Mouse (Mus musculus) megakaryocyte-erythroid progenitor cell, adult 5-6 weeks (primary cell): ENCODE measurements around the gene Zfp710. TPM values are rescaled to one million over a fixed set of nuclear protein-coding genes. Genes with fewer than 3 reads are reported as not detected.
A peak's percentile ranks its signal among the peaks of the same experiment; 100 is the strongest.

ENCODE experiments used
- ATAC-seq: replicated peaks from 2 replicates; pipeline ENCODE4 v1.8.0; 2016; ENCODE audit warnings: mild to moderate bottlenecking, inconsistent platforms; ENCODE audit not compliant: severe bottlenecking, poor library complexity, low FRiP score, low TSS enrichment
- total RNA-seq, 2 experiments: library from RNA; stranded (forward) in 1 of 2; stranded (reverse) in 1 of 2; fragments of 200-1000, 215-1000 nt in 1 of 2; fragments of >200 nt in 1 of 2; fragmentation: Nextera tagmentation in 1 of 2; gene quantifications; 2 replicates each; pipeline ENCODE4 v1.2.3; 2014 to 2017

Gene Zfp710
- total RNA-seq, 2 experiments from 2014 or later, result 6.2 to 7.1 TPM

- ATAC-seq, result no peak
Measured at GRCm38 (mm10) chr7:80073506-80073905, 48.9 kb downstream of the Zfp710 start.

- peak; percentile 91 for ATAC-seq
Measured at GRCm38 (mm10) chr7:80074921-80075441, 50.4 kb downstream of the Zfp710 start.

GRCm38 (mm10) chr7:80075946-80076583, 51.5 kb downstream of the Zfp710 start:
- no peak for ATAC-seq

GRCm38 (mm10) chr7:80076961-80077716, 52.5 kb downstream of the Zfp710 start:
- no peak for ATAC-seq

- no peak for ATAC-seq
Measured at GRCm38 (mm10) chr7:80077801-80078200, 53.2 kb downstream of the Zfp710 start.

- peak; percentile 27; the same call in 1 of the 2 replicates for ATAC-seq
Measured at GRCm38 (mm10) chr7:80078792-80079301, 54.2 kb downstream of the Zfp710 start.

- no peak for ATAC-seq
Measured at GRCm38 (mm10) chr7:80081586-80082554, 57.3 kb downstream of the Zfp710 start.

GRCm38 (mm10) chr7:80084484-80084931, 59.9 kb downstream of the Zfp710 start:
- ATAC-seq, result peak; percentile 49

- no peak for ATAC-seq
Measured at GRCm38 (mm10) chr7:80085970-80086715, 61.5 kb downstream of the Zfp710 start.

GRCm38 (mm10) chr7:80088191-80088590, 63.6 kb downstream of the Zfp710 start:
- no peak for ATAC-seq

GRCm38 (mm10) chr7:80090191-80091003, 65.8 kb downstream of the Zfp710 start:
- no peak for ATAC-seq

- no peak for ATAC-seq
Measured at GRCm38 (mm10) chr7:80091004-80091865, 66.6 kb downstream of the Zfp710 start.

GRCm38 (mm10) chr7:80091866-80092210, 67.2 kb downstream of the Zfp710 start:
- no peak for ATAC-seq

- no peak for ATAC-seq
Measured at GRCm38 (mm10) chr7:80092351-80093046, 67.9 kb downstream of the Zfp710 start.

- no peak for ATAC-seq
Measured at GRCm38 (mm10) chr7:80094481-80094880, 69.9 kb downstream of the Zfp710 start.

GRCm38 (mm10) chr7:80095598-80096309, 71.1 kb downstream of the Zfp710 start:
- ATAC-seq, result no peak
